Mouse (Mus musculus): ENCODE results near the gene Rhox3g. TPM values are rescaled to one million over a fixed set of nuclear protein-coding genes. Genes with fewer than 3 reads are reported as not detected.

The Rhox3g gene
- polyA plus RNA-seq (2015; fragmentation: Nextera tagmentation; extraction: Ambion mirVana) = not detected in 2 replicates

DNA sequence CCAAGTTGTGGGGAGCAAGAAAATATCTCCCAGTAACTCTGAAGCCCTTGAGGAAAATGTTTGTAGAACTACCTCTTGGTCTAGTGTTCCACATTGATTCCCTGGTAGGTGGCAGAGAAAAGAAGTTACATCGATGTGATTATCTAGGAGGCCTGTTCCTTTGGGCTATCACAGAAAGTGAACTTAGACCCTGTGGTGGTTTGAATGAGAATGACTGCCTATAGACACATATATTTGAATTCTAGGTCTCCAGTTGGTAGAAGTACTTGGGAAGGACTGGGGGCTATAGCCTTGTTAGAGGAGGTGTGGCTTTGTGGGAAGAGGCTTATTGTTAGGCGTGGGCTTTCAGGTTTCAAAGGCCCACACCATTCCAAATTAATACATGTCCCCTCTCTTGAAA is at the start of gene Rhox3g:
Gene Rhox3g, minus strand, starts transcription at position 101 of the 400 bp plus-strand sequence.

DNA sequence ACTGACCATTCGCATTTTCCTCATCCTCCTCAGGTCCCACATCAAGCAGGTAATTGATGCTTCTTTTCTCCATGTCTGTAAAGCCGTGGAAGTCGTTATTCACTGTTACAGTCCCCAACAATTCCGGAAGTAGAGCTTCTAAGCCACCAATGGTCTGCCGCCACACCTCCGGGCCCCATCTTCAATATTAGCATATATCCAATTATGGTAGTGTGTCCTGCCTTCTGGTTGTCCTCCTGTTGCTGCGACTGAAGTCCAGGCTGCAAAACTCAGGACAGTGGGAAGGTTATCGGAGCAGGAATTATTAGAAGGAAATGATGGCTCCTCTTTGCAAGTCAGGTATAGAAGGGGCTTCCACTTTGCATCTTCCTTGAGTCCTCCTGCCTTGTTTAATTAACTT is 44.8 kb upstream of the Rhox3g start, which contains the start of gene Rhox2h:
Gene Rhox2h, minus strand, starts transcription at position 101 of the 400 bp plus-strand sequence.

GRCm38 (mm10) chrX:37668664-37669063 is 40.3 kb upstream of the Rhox3g start, which contains the start of gene Rhox3h:
Rhox3h (minus strand) TSS chrX:37668764.

DNA sequence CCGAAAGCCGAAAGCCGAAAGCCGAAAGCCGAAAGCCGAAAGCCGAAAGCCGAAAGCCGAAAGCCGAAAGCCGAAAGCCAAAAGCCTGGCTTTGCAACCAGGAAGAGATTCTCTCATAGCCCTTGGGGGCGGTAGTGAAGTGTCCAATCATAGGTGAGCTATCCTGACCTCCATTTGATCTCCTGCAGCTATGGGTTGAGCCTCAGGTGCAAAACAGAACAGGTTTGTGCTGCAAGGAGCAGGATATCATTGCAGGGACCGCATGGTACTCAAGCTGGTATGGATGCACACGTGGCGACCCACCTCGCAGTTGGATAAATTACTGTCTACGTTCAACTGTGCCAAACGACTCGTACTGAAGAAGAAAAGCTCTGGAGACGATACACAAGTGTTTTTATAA is 22.8 kb upstream of the Rhox3g start, which contains the start of gene Rhox4g:
Gene Rhox4g, minus strand, starts transcription at position 101 of the 400 bp plus-strand sequence.

DNA sequence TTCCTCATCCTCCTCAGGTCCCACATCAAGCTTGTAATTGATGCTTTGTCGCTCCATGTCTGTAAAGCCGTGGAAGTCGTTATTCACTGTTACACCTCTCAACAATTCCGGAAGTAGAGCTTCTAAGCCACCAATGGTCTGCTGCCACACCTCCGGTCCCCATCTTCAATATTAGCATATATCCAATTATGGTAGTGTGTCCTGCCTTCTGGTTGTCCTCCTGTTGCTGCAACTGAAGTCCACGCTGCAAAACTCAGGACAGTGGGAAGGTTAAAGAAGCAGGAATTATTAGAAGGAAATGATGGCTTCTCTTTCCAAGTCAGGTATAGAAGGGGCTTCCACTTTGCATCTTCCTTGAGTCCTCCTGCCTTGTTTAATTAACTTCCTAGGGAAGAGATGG is 15.0 kb upstream of the Rhox3g start, which contains the start of gene Rhox2g:
Gene Rhox2g, minus strand, starts transcription at position 101 of the 400 bp plus-strand sequence.

DNA sequence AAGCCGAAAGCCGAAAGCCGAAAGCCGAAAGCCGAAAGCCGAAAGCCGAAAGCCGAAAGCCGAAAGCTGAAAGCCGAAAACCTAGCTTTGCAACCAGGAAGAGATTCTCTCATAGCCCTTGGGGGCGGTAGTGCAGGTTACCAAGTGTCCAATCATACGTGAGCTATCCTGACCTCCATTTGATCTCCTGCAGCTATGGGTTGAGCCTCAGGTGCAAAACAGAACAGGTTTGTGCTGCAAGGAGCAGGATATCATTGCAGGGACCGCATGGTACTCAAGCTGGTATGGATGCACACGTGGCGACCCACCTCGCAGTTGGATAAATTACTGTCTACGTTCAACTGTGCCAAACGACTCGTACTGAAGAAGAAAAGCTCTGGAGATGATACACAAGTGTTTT is 20.8 kb downstream of the Rhox3g start, which contains the start of gene Rhox4f:
Gene Rhox4f, minus strand, starts transcription at position 101 of the 400 bp plus-strand sequence.

GRCm38 (mm10) chrX:37580692-37581091 is 47.7 kb downstream of the Rhox3g start, which contains the start of gene Rhox3f:
Rhox3f (plus strand) TSS chrX:37580992.

Other genes with a start within 250 kb of the Rhox3g start
- gene Rhox3a2, start 248.6 kb downstream of the Rhox3g start, polyA plus RNA-seq (2015; fragmentation: Nextera tagmentation; extraction: Ambion mirVana) = 0.68 TPM in 1 of 2 replicates, not detected in the other
- not detected in 2 replicates for gene Rhox4a2, start 237.8 kb downstream of the Rhox3g start, polyA plus RNA-seq (2015; fragmentation: Nextera tagmentation; extraction: Ambion mirVana)
- gene Rhox2b, start 216.5 kb downstream of the Rhox3g start, polyA plus RNA-seq (2015; fragmentation: Nextera tagmentation; extraction: Ambion mirVana) = not detected in 2 replicates
- not detected in 2 replicates for gene Rhox4b, start 196.1 kb downstream of the Rhox3g start, polyA plus RNA-seq (2015; fragmentation: Nextera tagmentation; extraction: Ambion mirVana)
- gene Rhox2c, start 174.9 kb downstream of the Rhox3g start, polyA plus RNA-seq (2015; fragmentation: Nextera tagmentation; extraction: Ambion mirVana) = 0.21 TPM in 1 of 2 replicates, not detected in the other
- 0.63 and 1.1 TPM in 2 replicates for gene Rhox3c, start 170.0 kb downstream of the Rhox3g start, polyA plus RNA-seq (2015; fragmentation: Nextera tagmentation; extraction: Ambion mirVana)
- gene Rhox4c, start 148.3 kb downstream of the Rhox3g start, polyA plus RNA-seq (2015; fragmentation: Nextera tagmentation; extraction: Ambion mirVana) = not detected in 2 replicates
- not detected in 2 replicates for gene Rhox2d, start 135.2 kb downstream of the Rhox3g start, polyA plus RNA-seq (2015; fragmentation: Nextera tagmentation; extraction: Ambion mirVana)
- not detected in 2 replicates for gene Rhox4d, start 114.3 kb downstream of the Rhox3g start, polyA plus RNA-seq (2015; fragmentation: Nextera tagmentation; extraction: Ambion mirVana)
- not detected in 2 replicates for gene Rhox2e, start 98.2 kb downstream of the Rhox3g start, polyA plus RNA-seq (2015; fragmentation: Nextera tagmentation; extraction: Ambion mirVana)
- gene Rhox3e, start 86.6 kb downstream of the Rhox3g start, polyA plus RNA-seq (2015; fragmentation: Nextera tagmentation; extraction: Ambion mirVana) = 0.35 and 0.41 TPM in 2 replicates
- gene Rhox4e, start 71.2 kb downstream of the Rhox3g start, polyA plus RNA-seq (2015; fragmentation: Nextera tagmentation; extraction: Ambion mirVana) = not detected in 2 replicates
- gene Rhox2f, start 57.2 kb downstream of the Rhox3g start, polyA plus RNA-seq (2015; fragmentation: Nextera tagmentation; extraction: Ambion mirVana) = not detected in 2 replicates
- gene Rhox3f, start 47.6 kb downstream of the Rhox3g start, polyA plus RNA-seq (2015; fragmentation: Nextera tagmentation; extraction: Ambion mirVana) = 0.18 and 0.67 TPM in 2 replicates
- not detected in 2 replicates for gene Rhox4f, start 20.9 kb downstream of the Rhox3g start, polyA plus RNA-seq (2015; fragmentation: Nextera tagmentation; extraction: Ambion mirVana)
- gene Rhox2g, start 14.9 kb upstream of the Rhox3g start, polyA plus RNA-seq (2015; fragmentation: Nextera tagmentation; extraction: Ambion mirVana) = not detected in 2 replicates
- not detected in 2 replicates for gene Rhox4g, start 22.7 kb upstream of the Rhox3g start, polyA plus RNA-seq (2015; fragmentation: Nextera tagmentation; extraction: Ambion mirVana)
- gene Rhox3h, start 40.2 kb upstream of the Rhox3g start, polyA plus RNA-seq (2015; fragmentation: Nextera tagmentation; extraction: Ambion mirVana) = 0.16 TPM in 1 of 2 replicates, not detected in the other
- gene Rhox2h, start 44.7 kb upstream of the Rhox3g start, polyA plus RNA-seq (2015; fragmentation: Nextera tagmentation; extraction: Ambion mirVana) = not detected in 2 replicates
- gene Rhox5, start 176.2 kb upstream of the Rhox3g start, polyA plus RNA-seq (2015; fragmentation: Nextera tagmentation; extraction: Ambion mirVana) = 0.24 TPM in 2 replicates
- gene Rhox6, start 198.3 kb upstream of the Rhox3g start, polyA plus RNA-seq (2015; fragmentation: Nextera tagmentation; extraction: Ambion mirVana) = not detected in 2 replicates
- not detected in 2 replicates for gene Rhox7a, start 203.1 kb upstream of the Rhox3g start, polyA plus RNA-seq (2015; fragmentation: Nextera tagmentation; extraction: Ambion mirVana)

All from skeletal muscle tissue, postnatal 0 days (tissue).